20 mouse cellular contexts compared by ENCODE assay signal in the genomic region with DNA sequence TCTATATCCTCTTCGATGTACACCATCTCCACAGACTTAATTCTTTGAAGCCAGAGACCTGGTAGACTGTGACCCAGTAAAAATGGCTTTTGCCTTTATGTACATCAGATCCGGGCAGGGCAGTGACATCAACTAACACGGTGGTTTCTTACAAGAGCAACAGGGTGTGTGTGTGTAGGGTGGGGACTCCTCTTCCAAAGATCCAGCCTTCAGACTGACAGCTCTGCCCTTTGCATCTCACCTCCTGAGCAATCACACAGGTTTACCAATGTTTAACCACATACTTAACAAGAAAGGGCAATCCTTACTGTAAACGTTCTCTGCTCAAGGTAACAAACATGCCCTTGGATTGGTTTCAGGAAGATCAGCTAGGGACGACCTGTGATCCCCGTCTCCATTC. TPM values are rescaled to one million over a fixed set of nuclear protein-coding genes. Genes with fewer than 3 reads are reported as not detected.
"Had no signal": no experiment of that assay in that cellular context is flagged by ENCODE, and none has a peak within 500 bp of the region (broad histone marks: within the 10 kb centered on the region; RNA-seq: fewer than 3 reads in every experiment).

No protein-coding gene starts in this region.

- H3K9me3 ChIP-seq: hindbrain, embryonic 15.5 days; limb, embryonic 10.5 days; liver, embryonic 15.5 days; megakaryocyte, embryonic 14.5 days; midbrain, embryonic 12.5 days; stomach, embryonic 15.5 days had no signal

- H3K27ac ChIP-seq: hindbrain, embryonic 15.5 days; limb, embryonic 10.5 days; liver, embryonic 15.5 days; macrophage; midbrain, embryonic 12.5 days; stomach, embryonic 15.5 days had no signal

- H3K27me3 ChIP-seq: hindbrain, embryonic 15.5 days; liver, embryonic 15.5 days; megakaryocyte, embryonic 14.5 days; midbrain, embryonic 12.5 days; stomach, embryonic 15.5 days had no signal

- DNase-seq: kidney, adult 18-20 months; kidney, postnatal 10 days; lung, adult 2 months; lung, postnatal 10 days; right cerebral cortex, postnatal 25 days; thymus, postnatal 4 days had no signal

- H3K4me2 ChIP-seq: hindbrain, embryonic 15.5 days; liver, embryonic 11.5 days; liver, embryonic 15.5 days; midbrain, embryonic 12.5 days; stomach, embryonic 15.5 days had no signal

- H3K36me3 ChIP-seq: liver, embryonic 15.5 days; stomach, embryonic 15.5 days had no signal

- H3K4me1 ChIP-seq: hindbrain, embryonic 15.5 days; limb, embryonic 10.5 days; midbrain, embryonic 12.5 days had no signal

- H3K9ac ChIP-seq: hindbrain, embryonic 15.5 days; liver, embryonic 15.5 days; midbrain, embryonic 12.5 days; stomach, embryonic 15.5 days had no signal

- H3K4me3 ChIP-seq: hindbrain, embryonic 15.5 days; limb, embryonic 10.5 days; liver, embryonic 15.5 days; megakaryocyte, embryonic 14.5 days; midbrain, embryonic 12.5 days; stomach, embryonic 15.5 days had no signal

- ATAC-seq: midbrain, embryonic 16.5 days had no signal

RNA-seq across cellular contexts. Expression of gene Wnt10b, which starts 30.7 kb away (rescaled TPM):
- polyA plus RNA-seq: hindbrain, embryonic 15.5 days; liver, embryonic 11.5 days; liver, embryonic 15.5 days; macrophage; midbrain, embryonic 16.5 days had no signal

RNA-seq across cellular contexts. Expression of gene Ccdc65, which starts 39.3 kb away (rescaled TPM):
- polyA plus RNA-seq: liver, embryonic 15.5 days had no signal

RNA-seq across cellular contexts. Expression of gene Wnt1, which starts 42.4 kb away (rescaled TPM):
- total RNA-seq: layer of hippocampus, adult 18-20 months; layer of hippocampus, postnatal 10 days; left cerebral cortex, adult 18-20 months; left cerebral cortex, postnatal 10 days had no signal
- polyA plus RNA-seq: limb, embryonic 10.5 days; limb, embryonic 14.5 days; liver, embryonic 11.5 days; liver, embryonic 15.5 days; lung, adult 2 months; macrophage; stomach, embryonic 15.5 days had no signal
